Mouse (Mus musculus) urinary bladder, postnatal 14 days (tissue): Measurements from ENCODE around the gene Abca4.
A peak's percentile ranks its signal among the peaks of the same experiment; 100 is the strongest.
"Not testable (repeated sequence)": the region's sequence is repeated elsewhere in the genome, so short reads cannot be mapped to it uniquely, and the experiment has no call there.

Experiments
- DNase-seq: peaks from one replicate; pipeline ENCODE4 v3.0.0; 2021; ENCODE audit warnings: low spot score

The Abca4 gene

DNA sequence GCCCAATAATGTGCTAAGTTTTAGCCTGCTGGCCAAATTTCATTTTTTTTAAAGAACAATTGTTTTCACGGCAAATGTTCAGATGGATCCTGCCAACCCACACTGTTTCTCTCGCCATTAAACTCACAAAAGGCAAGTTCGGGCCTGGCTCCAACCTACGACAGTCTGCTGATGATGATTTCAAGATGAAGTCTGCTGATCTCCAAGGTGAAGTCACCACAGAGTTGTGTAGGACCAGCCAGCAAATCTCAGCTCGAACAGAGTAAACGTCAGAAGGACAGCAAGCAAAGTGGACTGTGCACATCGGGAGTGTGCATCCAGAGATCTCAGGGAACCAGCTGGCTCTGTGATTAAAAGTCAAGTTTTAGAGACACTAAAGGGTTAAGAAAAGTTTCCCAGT is 166.6 kb downstream of the Abca4 start:
- no peak for DNase-seq

DNA sequence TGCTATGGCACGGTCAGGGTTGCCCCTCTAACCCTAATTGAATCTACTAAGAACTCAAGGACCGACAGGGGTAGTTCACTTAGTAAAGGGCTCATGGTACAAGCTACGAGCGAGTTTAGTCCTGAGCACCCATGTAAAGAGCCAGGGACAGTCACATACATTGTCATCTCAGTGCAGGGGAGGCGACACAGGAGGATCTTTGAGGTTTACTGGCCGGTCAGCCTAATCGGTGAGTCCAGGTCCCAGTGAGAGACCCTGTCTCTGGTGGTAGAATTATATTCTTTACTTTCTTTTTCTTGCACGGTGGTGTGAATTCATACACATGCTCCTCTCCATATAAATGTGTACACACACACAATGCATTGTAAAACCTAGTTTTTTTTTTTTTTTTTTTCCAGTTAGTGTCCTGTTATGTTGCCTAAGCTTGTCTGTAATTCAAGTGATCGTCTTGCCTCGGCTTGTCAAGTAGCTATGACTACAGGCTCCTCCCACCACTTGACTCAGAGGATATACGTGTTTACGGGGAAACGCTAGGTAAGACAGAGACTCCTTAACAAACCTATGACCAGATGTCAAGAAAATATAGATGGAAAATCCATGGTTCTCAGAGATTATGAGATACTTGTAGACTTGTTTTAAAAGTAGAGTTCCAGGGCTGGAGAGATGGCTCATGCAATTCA is 167.3 kb downstream of the Abca4 start:
- DNase-seq: peak; percentile 67

DNA sequence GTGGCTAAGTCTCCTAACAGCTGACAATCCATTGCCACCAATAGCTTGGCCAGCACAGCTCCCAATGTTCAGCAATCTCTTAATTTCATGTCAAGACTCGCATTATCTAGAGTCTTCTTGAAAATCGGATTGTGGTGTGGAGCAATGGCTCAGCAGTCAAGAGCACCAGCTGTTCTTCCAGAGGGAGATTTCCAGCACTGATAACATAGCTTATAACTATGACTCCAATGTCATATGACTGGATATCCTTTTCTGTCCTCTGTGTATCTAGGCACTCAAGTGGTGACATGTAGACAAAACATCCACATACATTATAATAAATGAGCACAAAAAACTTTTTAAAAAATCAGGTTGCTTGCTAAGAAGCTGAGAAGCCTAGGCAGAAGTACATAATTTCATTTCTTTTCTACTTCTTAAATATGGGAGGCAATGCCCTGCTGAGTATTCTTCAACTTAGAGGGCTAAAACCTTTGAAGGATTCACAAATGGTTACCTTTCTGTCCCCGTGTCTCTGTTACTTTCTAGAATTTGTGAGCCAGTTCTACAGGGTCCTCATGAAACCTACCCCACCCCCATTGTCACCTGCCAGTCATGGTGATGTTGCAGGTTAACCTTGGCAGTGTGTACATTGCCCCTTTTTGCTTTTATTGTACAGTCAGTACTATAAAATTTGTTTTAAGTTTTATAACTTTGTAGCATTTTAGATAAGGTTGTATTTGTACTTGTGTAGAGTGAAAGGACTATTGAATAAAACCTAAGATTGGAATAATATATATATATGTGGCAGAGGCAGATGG is 177.2 kb downstream of the Abca4 start:
- no peak for DNase-seq

DNA sequence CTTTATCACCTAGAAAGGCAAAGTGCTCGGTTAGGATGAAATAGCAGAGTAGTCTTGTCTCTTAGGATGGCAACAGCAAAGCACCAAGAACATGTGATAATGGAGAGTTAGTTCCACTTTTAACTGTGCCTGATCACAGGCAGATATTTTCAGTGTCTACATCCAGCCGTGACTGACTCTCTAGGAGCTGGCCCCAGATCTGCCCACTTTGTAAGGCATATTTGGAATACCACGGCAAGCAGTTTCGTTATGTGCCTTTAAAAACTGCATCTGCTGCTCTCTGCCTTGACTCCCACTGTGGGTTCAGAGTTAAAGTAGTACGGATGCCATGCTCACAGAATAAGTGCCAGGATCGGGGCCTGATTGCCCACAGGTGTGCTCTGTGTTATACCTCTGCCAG is 182.7 kb downstream of the Abca4 start:
- DNase-seq: not testable (repeated sequence)
